Mouse (Mus musculus): ENCODE measurements around the gene Mif. TPM values are rescaled to one million over a fixed set of nuclear protein-coding genes. Genes with fewer than 3 reads are reported as not detected.

The Mif gene
- polyA plus RNA-seq, 1 experiment = 614 TPM

DNA sequence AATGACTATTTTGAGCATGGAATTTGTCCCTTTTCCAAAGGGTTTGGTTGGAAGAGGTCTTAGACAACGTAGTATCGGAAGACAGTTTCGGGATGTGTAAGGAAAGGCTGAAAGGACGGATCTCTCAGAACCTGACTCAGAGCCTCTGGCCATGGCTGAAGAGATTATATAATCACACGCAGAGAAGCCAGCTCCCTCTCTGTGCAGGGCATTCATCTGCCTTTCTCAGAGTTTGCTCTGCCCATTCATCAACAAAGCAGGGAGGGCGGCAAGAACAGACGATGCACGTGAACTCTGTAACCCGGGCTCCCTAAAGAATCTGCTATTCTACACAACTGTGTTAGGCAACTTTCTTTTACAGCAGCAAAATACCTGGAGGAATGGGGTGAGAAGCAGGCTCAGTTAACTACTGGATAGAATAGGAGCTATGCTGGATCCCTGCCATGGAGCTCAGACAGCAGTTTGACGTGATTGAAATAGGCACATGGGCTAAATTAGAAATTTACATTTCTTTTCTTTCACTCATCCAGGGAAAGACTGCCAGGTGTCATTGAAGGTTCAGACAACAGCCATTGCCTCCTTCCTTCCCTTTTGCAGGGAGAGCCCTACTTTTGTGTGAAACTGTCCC is 13.6 kb upstream of the Mif start:
- Histone ChIP-seq H3K4me3 (ENCODE audit: insufficient read depth, low read length) (no peak overlapping the region), H3K4me1 (ENCODE audit: control insufficient read depth, insufficient read depth, low read length) (peaks cover 5% of the 10 kb centered on the region), H3K27ac (ENCODE audit: insufficient read depth, low read length) (peak overlapping the region; percentile 1; the same call in 1 of the 2 replicates)
- TF ChIP-seq CTCF (IDR thresholded peaks at IDR 0.05; ENCODE audit: borderline replicate concordance, insufficient read depth, low read length) = no peak
- TF ChIP-seq POLR2A (IDR thresholded peaks at IDR 0.05; ENCODE audit: low read depth, low read length) = no peak

DNA sequence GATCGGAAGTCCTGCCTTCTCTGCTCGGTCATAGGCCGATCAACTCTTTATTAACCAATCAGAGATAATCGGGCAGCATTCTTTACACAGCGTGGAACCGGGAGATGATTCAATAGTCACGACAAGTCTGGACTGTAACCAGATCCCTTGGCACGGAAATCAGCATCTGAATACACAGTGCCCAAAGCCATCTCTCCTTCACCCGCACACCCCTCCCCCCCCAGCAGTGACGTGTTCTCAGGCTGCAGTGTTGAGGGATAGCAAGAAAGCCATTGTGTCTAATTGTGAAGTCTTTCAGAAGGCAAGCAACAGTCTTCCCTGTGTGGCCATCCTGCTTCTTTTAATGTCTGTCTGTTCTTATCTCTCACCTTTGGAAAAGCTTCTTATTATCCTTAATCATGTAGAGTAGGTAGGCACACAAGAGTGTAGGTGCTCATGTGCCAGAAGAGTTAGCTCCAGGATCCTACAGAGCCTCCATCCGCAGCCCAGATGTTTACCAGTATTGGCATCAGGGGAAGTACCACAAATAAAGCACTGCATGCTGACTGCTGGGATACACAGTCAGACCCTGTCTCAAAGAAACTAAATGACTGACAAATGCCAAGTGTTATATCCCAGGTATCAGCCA is 13.0 kb upstream of the Mif start:
- Histone ChIP-seq H3K27ac (ENCODE audit: insufficient read depth, low read length) (peak overlapping the region; percentile 2; the same call in 1 of the 2 replicates), H3K4me3 (ENCODE audit: insufficient read depth, low read length) (no peak overlapping the region), H3K4me1 (ENCODE audit: control insufficient read depth, insufficient read depth, low read length) (peaks cover 5% of the 10 kb centered on the region)
- TF ChIP-seq POLR2A (IDR thresholded peaks at IDR 0.05; ENCODE audit: low read depth, low read length) (no peak), CTCF (IDR thresholded peaks at IDR 0.05; ENCODE audit: borderline replicate concordance, insufficient read depth, low read length) (no peak)

DNA sequence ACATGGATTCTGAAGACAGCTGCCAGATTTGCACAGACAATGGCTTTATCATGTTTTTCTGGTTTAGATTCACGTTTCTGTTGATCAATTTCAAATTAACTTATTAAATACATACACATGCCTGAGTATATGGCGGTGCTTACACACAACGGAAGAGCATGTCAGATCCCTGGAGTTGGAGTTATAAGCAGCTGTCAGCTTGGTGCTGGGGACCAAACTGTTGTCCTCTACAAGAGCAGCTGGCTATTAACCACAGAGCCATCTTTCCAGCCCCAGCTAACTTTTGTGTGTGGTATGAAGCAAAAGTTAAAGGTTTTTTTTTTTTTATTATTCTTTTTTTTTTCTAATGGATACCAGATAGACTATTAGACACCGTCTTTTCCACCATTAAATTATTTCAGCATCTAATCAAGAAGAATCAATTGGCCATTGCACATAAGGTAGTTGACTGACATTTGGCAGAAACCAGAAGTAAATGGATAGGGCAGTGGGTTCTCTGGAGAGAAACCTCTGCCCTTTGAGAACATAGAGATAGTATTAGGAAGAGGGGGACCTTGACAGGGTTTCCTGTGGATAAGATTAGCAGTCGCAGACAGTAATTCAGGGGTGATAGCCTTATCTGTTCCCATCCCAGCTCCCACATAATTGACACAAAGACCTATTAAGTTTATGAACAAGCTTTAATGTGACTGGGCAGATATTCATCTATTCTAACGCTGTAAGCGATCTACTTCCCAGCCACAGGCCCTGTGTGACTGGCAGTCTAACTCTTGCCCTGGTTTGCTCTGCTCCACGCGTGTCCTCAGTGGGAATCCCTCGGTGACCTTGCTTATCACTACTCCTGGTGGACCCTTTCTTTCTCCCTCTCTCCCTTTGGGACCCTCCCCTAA is 12.2 kb upstream of the Mif start:
- Histone ChIP-seq H3K27ac (ENCODE audit: insufficient read depth, low read length) (0 out of 2 replicates have a peak overlapping the region, but pooled peaks have one; percentile 2), H3K4me3 (ENCODE audit: insufficient read depth, low read length) (peak overlapping the region; percentile 1; the same call in 1 of the 2 replicates), H3K4me1 (ENCODE audit: control insufficient read depth, insufficient read depth, low read length) (peaks cover 5% of the 10 kb centered on the region)
- TF ChIP-seq CTCF (IDR thresholded peaks at IDR 0.05; ENCODE audit: borderline replicate concordance, insufficient read depth, low read length) = no peak
- peak; percentile 72 for TF ChIP-seq POLR2A (IDR thresholded peaks at IDR 0.05; ENCODE audit: low read depth, low read length)

DNA sequence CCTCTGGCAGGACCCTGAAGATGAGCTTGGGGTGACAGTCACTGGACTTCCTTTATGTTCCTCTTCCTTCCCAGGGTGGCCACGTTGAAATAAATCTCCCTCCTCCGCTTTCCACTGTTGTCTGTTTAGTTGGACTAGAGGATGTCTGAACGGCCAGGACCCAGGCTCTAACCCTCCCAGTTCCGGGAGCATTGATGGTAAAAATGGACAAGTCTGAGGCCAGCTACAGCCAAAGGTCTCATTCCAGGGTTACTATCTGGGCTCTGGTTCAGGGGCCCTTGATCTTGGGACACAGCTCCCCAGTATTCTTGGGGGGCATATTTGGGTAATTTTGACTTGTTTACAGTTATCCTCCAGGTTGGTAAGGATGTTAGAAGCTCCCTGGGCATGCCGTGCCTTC is 1.5 kb upstream of the Mif start:
- Histone ChIP-seq H3K27ac (ENCODE audit: insufficient read depth, low read length) (no peak overlapping the region), H3K4me1 (ENCODE audit: control insufficient read depth, insufficient read depth, low read length) (no peaks in the 10 kb centered on the region), H3K4me3 (ENCODE audit: insufficient read depth, low read length) (no peak overlapping the region)
- no peak for TF ChIP-seq CTCF (IDR thresholded peaks at IDR 0.05; ENCODE audit: borderline replicate concordance, insufficient read depth, low read length)
- TF ChIP-seq POLR2A (IDR thresholded peaks at IDR 0.05; ENCODE audit: low read depth, low read length) = no peak

DNA sequence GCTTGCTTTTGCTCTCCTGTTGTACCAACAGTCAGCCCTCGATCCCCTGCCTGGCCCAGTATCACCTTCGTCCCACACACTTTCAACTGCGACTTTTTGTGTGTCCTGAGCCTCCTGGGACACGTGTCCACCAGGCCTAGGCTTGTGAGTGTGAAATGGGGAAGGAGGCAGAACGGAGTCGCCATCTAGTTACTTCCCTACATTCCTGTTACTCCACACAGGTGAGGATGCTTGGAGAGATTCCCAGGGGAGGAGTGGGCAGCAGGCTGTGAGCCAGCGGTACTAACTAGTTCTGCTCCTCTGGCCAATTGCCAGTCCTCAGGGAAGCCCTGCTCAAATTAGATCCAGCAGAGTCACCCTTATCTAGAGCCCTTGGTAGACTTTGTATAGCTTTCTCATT is 706 bp upstream of the Mif start:
- TF ChIP-seq CTCF (IDR thresholded peaks at IDR 0.05; ENCODE audit: borderline replicate concordance, insufficient read depth, low read length) = no peak
- no peak for TF ChIP-seq POLR2A (IDR thresholded peaks at IDR 0.05; ENCODE audit: low read depth, low read length)
- Histone ChIP-seq H3K27ac (ENCODE audit: insufficient read depth, low read length) (no peak overlapping the region), H3K4me3 (ENCODE audit: insufficient read depth, low read length) (no peak overlapping the region), H3K4me1 (ENCODE audit: control insufficient read depth, insufficient read depth, low read length) (no peaks in the 10 kb centered on the region)

DNA sequence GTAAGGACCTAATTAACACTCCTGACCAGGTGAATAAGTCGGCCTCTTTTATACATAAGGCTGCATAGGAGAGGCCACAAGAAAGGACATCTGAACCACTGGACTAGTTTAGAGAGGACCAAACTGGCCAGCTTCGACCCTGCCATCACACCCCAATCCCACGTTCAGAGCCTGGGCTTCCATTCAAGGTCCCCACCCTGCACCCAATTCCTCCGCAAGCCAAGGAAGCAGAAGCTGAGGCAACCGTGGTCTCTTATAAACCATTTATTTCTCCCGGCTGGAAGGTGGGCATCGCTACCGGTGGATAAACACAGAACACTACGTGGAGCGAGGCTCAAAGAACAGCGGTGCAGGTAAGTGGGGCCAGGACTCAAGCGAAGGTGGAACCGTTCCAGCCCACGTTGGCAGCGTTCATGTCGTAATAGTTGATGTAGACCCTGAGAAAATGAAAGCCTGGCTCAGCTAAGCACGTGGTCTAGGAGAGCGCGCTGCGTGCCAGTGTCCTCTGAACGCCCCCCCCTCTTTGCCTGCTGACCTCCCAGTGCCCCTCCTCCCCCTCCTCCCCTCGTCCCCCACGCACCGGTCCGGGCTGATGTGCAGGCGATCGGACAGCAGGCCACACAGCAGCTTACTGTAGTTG is 813 bp downstream of the Mif start:
- TF ChIP-seq CTCF (IDR thresholded peaks at IDR 0.05; ENCODE audit: borderline replicate concordance, insufficient read depth, low read length) (no peak), POLR2A (IDR thresholded peaks at IDR 0.05; ENCODE audit: low read depth, low read length) (no peak)

DNA sequence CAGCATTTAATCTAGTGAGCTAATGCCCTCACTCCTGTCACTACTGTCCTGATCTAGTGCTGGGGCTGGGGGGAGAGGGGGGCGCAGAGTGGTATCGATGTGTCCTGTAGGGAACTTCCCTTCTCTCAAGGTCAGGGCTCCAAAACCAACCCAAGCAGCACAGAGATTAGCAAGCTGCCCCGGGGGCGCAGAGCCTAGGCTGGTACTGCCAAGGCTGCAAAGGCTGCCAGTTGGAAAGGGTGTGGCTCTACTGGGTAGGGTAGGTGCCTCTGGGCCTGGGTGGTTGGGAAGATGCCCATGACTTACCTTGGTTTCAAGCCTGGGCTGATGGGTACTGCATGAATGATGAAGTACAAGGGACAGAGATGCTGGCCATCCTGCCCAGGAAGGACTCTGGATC is 2.4 kb downstream of the Mif start:
- Histone ChIP-seq H3K4me1 (ENCODE audit: control insufficient read depth, insufficient read depth, low read length) (no peaks in the 10 kb centered on the region), H3K4me3 (ENCODE audit: insufficient read depth, low read length) (no peak overlapping the region), H3K27ac (ENCODE audit: insufficient read depth, low read length) (no peak overlapping the region)
- TF ChIP-seq POLR2A (IDR thresholded peaks at IDR 0.05; ENCODE audit: low read depth, low read length) (no peak; the same call in 1 of the 2 replicates), CTCF (IDR thresholded peaks at IDR 0.05; ENCODE audit: borderline replicate concordance, insufficient read depth, low read length) (no peak)

More for the DNA sequence above, 813 bp downstream of the Mif start:
- Histone ChIP-seq H3K27ac (ENCODE audit: insufficient read depth, low read length) (no peak overlapping the region), H3K4me1 (ENCODE audit: control insufficient read depth, insufficient read depth, low read length) (no peaks in the 10 kb centered on the region), H3K4me3 (ENCODE audit: insufficient read depth, low read length) (peak overlapping the region; percentile 52)

DNA sequence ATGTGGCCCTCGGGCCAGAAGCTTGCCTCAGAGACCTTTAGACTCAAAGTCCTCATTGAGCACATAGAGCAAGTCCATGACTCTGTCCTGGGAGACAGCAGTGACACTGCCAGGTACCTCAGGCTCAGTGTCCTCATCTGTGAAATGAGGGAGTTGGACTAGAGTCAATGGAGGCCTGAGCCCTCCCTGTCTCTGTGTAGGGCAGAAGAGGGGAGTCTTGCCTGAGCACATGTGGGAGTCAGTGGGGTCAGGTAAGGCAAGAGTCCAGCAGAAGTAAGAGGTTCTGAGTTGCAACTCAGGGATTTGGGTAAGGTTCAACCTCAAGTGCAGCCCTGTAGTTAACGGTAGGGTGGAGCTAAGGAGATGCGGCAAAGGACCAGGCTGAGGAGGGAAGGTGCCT is 3.1 kb downstream of the Mif start:
- no peak overlapping the region for H3K27ac ChIP-seq (ENCODE audit: insufficient read depth, low read length)
- H3K4me1 ChIP-seq (ENCODE audit: control insufficient read depth, insufficient read depth, low read length) = no peaks in the 10 kb centered on the region
- TF ChIP-seq POLR2A (IDR thresholded peaks at IDR 0.05; ENCODE audit: low read depth, low read length) = 0 out of 2 replicates have a peak, but pooled peaks have one; percentile 26
- TF ChIP-seq CTCF (IDR thresholded peaks at IDR 0.05; ENCODE audit: borderline replicate concordance, insufficient read depth, low read length) = no peak
- no peak overlapping the region for H3K4me3 ChIP-seq (ENCODE audit: insufficient read depth, low read length)

DNA sequence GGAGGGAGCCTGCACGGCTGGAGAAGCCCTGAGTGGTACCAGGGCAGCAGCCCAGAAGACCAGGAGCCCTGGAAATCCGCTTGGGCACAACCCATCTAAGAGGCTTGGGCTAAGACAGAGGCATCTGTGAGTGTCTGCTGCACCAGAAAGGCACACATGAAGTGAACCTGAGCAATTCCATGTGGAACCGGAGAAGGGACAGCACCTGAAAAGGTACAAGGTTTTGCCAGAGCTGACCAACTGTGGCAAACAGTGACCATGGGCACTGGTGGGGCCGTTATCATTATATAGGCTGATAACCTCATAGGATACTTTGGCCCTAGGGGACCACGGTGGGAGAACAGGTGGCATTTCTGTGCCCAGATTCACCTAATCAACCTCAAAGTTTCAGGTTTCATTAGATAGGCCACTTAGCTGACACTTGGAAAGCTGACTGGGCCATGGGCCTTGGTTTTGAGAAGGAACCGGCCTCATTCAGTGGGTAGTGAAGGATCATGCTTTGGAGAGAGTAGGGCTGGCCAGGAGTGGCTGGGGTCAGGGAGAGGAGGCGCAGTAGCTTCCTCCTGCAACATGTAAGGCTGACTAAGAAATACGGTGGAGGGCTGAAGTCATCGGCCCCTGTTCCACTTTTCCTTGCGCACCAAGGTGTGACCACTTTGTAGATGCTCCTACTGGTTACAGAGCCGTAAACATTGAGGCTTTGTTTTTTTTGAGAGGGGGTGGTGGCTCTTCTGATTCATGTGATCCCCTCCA is 3.7 kb downstream of the Mif start:
- Histone ChIP-seq H3K4me1 (ENCODE audit: control insufficient read depth, insufficient read depth, low read length) (no peaks in the 10 kb centered on the region), H3K4me3 (ENCODE audit: insufficient read depth, low read length) (no peak overlapping the region), H3K27ac (ENCODE audit: insufficient read depth, low read length) (no peak overlapping the region)
- no peak for TF ChIP-seq POLR2A (IDR thresholded peaks at IDR 0.05; ENCODE audit: low read depth, low read length)
- no peak for TF ChIP-seq CTCF (IDR thresholded peaks at IDR 0.05; ENCODE audit: borderline replicate concordance, insufficient read depth, low read length)

All from embryonic fibroblast, embryonic 13.5 days (primary cell).